Mouse (Mus musculus): ENCODE data around the gene Trappc13. TPM values are rescaled to one million over a fixed set of nuclear protein-coding genes. Genes with fewer than 3 reads are reported as not detected.
"Not testable (repeated sequence)": the region's sequence is repeated elsewhere in the genome, so short reads cannot be mapped to it uniquely, and the experiment has no call there.

Gene Trappc13
- polyA plus RNA-seq (2015; fragmentation: Nextera tagmentation; extraction: Ambion mirVana): 21.0 and 22.4 TPM in 2 replicates

GRCm38 (mm10) chr13:104177796-104178649, at the start of gene Trappc13:
TSS of gene Trappc13 (minus strand) at chr13:104178469.
- H3K9me3 ChIP-seq (replicated peaks; ENCODE audit: control insufficient read depth, low read length): no peaks in the 10 kb centered on the region
- H3K27ac ChIP-seq (ENCODE audit: low read length): peak within 1 kb of the TSS; percentile 96
- H3K27me3 ChIP-seq (ENCODE audit: control insufficient read depth, insufficient read depth, low read depth, low read length): no peaks in the 10 kb centered on the region
- H3K36me3 ChIP-seq (ENCODE audit: control insufficient read depth, insufficient read depth): no peaks in the 10 kb centered on the region; the same call in 1 of the 2 replicates
- peak within 1 kb of the TSS; percentile 98 for H3K4me3 ChIP-seq (ENCODE audit: low read depth, low read length)
- under 1% methylated on average over 32 of the region's 32 CpGs for WGBS (ENCODE audit: insufficient replicate concordance)
- H3K4me2 ChIP-seq (ENCODE audit: low read depth, low read length): peak within 1 kb of the TSS; percentile 84
- peak within 1 kb of the TSS; percentile 97 for H3K9ac ChIP-seq (ENCODE audit: low read depth, low read length)
- peak; percentile 82 for ATAC-seq (ENCODE audit: low read depth)
- peaks cover 10% of the 10 kb centered on the region for H3K4me1 ChIP-seq (ENCODE audit: control insufficient read depth, low read depth, low read length)

GRCm38 (mm10) chr13:104227478-104227877, 49.2 kb upstream of the Trappc13 start:
- Histone ChIP-seq H3K9ac (ENCODE audit: low read depth, low read length) (peak overlapping the region; percentile 70), H3K36me3 (ENCODE audit: control insufficient read depth, insufficient read depth) (peaks cover 9% of the 10 kb centered on the region; the same call in 1 of the 2 replicates), H3K4me1 (ENCODE audit: control insufficient read depth, low read depth, low read length) (peaks cover 8% of the 10 kb centered on the region), H3K4me3 (ENCODE audit: low read depth, low read length) (peak overlapping the region; percentile 63), H3K27me3 (ENCODE audit: control insufficient read depth, insufficient read depth, low read depth, low read length) (no peaks in the 10 kb centered on the region), H3K4me2 (ENCODE audit: low read depth, low read length) (peak overlapping the region; percentile 88), H3K27ac (ENCODE audit: low read length) (peak overlapping the region; percentile 89), H3K9me3 (replicated peaks; ENCODE audit: control insufficient read depth, low read length) (no peaks in the 10 kb centered on the region)
- 17% methylated on average over 3 of the region's 3 CpGs for WGBS (ENCODE audit: insufficient replicate concordance)
- ATAC-seq (ENCODE audit: low read depth): no peak

GRCm38 (mm10) chr13:104204313-104204712, 26.0 kb upstream of the Trappc13 start:
- no peak overlapping the region for H3K4me3 ChIP-seq (ENCODE audit: low read depth, low read length)
- H3K4me2 ChIP-seq (ENCODE audit: low read depth, low read length): no peak overlapping the region
- no peak for ATAC-seq (ENCODE audit: low read depth)
- H3K27ac ChIP-seq (ENCODE audit: low read length): no peak overlapping the region
- no peaks in the 10 kb centered on the region for H3K4me1 ChIP-seq (ENCODE audit: control insufficient read depth, low read depth, low read length)
- WGBS (ENCODE audit: insufficient replicate concordance): 46% methylated on average over 1 of the region's 1 CpGs
- H3K36me3 ChIP-seq (ENCODE audit: control insufficient read depth, insufficient read depth): peaks cover 19% of the 10 kb centered on the region
- no peaks in the 10 kb centered on the region for H3K27me3 ChIP-seq (ENCODE audit: control insufficient read depth, insufficient read depth, low read depth, low read length)
- no peak overlapping the region for H3K9ac ChIP-seq (ENCODE audit: low read depth, low read length)
- no peaks in the 10 kb centered on the region for H3K9me3 ChIP-seq (replicated peaks; ENCODE audit: control insufficient read depth, low read length)

GRCm38 (mm10) chr13:104195891-104196290, 17.6 kb upstream of the Trappc13 start:
- H3K27ac ChIP-seq (ENCODE audit: low read length); H3K4me1 ChIP-seq (ENCODE audit: control insufficient read depth, low read depth, low read length); H3K4me3 ChIP-seq (ENCODE audit: low read depth, low read length); H3K27me3 ChIP-seq (ENCODE audit: control insufficient read depth, insufficient read depth, low read depth, low read length); H3K36me3 ChIP-seq (ENCODE audit: control insufficient read depth, insufficient read depth); H3K4me2 ChIP-seq (ENCODE audit: low read depth, low read length); ATAC-seq (ENCODE audit: low read depth); H3K9ac ChIP-seq (ENCODE audit: low read depth, low read length); H3K9me3 ChIP-seq (replicated peaks; ENCODE audit: control insufficient read depth, low read length): not testable (repeated sequence)

- Histone ChIP-seq H3K27me3 (ENCODE audit: control insufficient read depth, insufficient read depth, low read depth, low read length) (no peaks in the 10 kb centered on the region), H3K9ac (ENCODE audit: low read depth, low read length) (no peak overlapping the region), H3K4me1 (ENCODE audit: control insufficient read depth, low read depth, low read length) (no peaks in the 10 kb centered on the region), H3K27ac (ENCODE audit: low read length) (no peak overlapping the region), H3K4me3 (ENCODE audit: low read depth, low read length) (no peak overlapping the region), H3K9me3 (replicated peaks; ENCODE audit: control insufficient read depth, low read length) (no peaks in the 10 kb centered on the region), H3K36me3 (ENCODE audit: control insufficient read depth, insufficient read depth) (peaks cover 13% of the 10 kb centered on the region), H3K4me2 (ENCODE audit: low read depth, low read length) (no peak overlapping the region)
- WGBS (ENCODE audit: insufficient replicate concordance): 81% methylated on average over 4 of the region's 4 CpGs
- no peak for ATAC-seq (ENCODE audit: low read depth)
Measured at GRCm38 (mm10) chr13:104187357-104187756, 9.1 kb upstream of the Trappc13 start.

- peak overlapping the region; percentile 96 for H3K27ac ChIP-seq (ENCODE audit: low read length)
- peak overlapping the region; percentile 98 for H3K4me3 ChIP-seq (ENCODE audit: low read depth, low read length)
- peak overlapping the region; percentile 97 for H3K9ac ChIP-seq (ENCODE audit: low read depth, low read length)
- ATAC-seq (ENCODE audit: low read depth): no peak
- no peaks in the 10 kb centered on the region for H3K27me3 ChIP-seq (ENCODE audit: control insufficient read depth, insufficient read depth, low read depth, low read length)
- peak overlapping the region; percentile 61 for H3K4me2 ChIP-seq (ENCODE audit: low read depth, low read length)
- WGBS (ENCODE audit: insufficient replicate concordance): 5% methylated on average over 13 of the region's 13 CpGs
- H3K36me3 ChIP-seq (ENCODE audit: control insufficient read depth, insufficient read depth): no peaks in the 10 kb centered on the region; the same call in 1 of the 2 replicates
- no peaks in the 10 kb centered on the region for H3K9me3 ChIP-seq (replicated peaks; ENCODE audit: control insufficient read depth, low read length)
- peaks cover 6% of the 10 kb centered on the region for H3K4me1 ChIP-seq (ENCODE audit: control insufficient read depth, low read depth, low read length)
Measured at GRCm38 (mm10) chr13:104179176-104179888, 1.1 kb upstream of the Trappc13 start.

GRCm38 (mm10) chr13:104178650-104179121, 417 bp upstream of the Trappc13 start, which contains the start of gene Trim23:
TSS of gene Trim23 (plus strand) at chr13:104178797.
- ATAC-seq (ENCODE audit: low read depth): peak; percentile 98
- H3K27ac ChIP-seq (ENCODE audit: low read length): peak within 1 kb of the TSS; percentile 96
- under 1% methylated on average over 38 of the region's 38 CpGs for WGBS (ENCODE audit: insufficient replicate concordance)
- H3K27me3 ChIP-seq (ENCODE audit: control insufficient read depth, insufficient read depth, low read depth, low read length): no peaks in the 10 kb centered on the region
- peak within 1 kb of the TSS; percentile 98 for H3K4me3 ChIP-seq (ENCODE audit: low read depth, low read length)
- H3K4me2 ChIP-seq (ENCODE audit: low read depth, low read length): peak within 1 kb of the TSS; percentile 80
- H3K9me3 ChIP-seq (replicated peaks; ENCODE audit: control insufficient read depth, low read length): no peaks in the 10 kb centered on the region
- H3K9ac ChIP-seq (ENCODE audit: low read depth, low read length): peak within 1 kb of the TSS; percentile 97
- H3K36me3 ChIP-seq (ENCODE audit: control insufficient read depth, insufficient read depth): no peaks in the 10 kb centered on the region; the same call in 1 of the 2 replicates
- H3K4me1 ChIP-seq (ENCODE audit: control insufficient read depth, low read depth, low read length): peaks cover 8% of the 10 kb centered on the region

- no peak overlapping the region for H3K27ac ChIP-seq (ENCODE audit: low read length)
- H3K27me3 ChIP-seq (ENCODE audit: control insufficient read depth, insufficient read depth, low read depth, low read length): no peaks in the 10 kb centered on the region
- H3K4me2 ChIP-seq (ENCODE audit: low read depth, low read length): peak overlapping the region; percentile 84
- H3K9me3 ChIP-seq (replicated peaks; ENCODE audit: control insufficient read depth, low read length): no peaks in the 10 kb centered on the region
- ATAC-seq (ENCODE audit: low read depth): no peak
- peak overlapping the region; percentile 62 for H3K4me3 ChIP-seq (ENCODE audit: low read depth, low read length)
- WGBS (ENCODE audit: insufficient replicate concordance): 32% methylated on average over 3 of the region's 3 CpGs
- H3K4me1 ChIP-seq (ENCODE audit: control insufficient read depth, low read depth, low read length): peaks cover 14% of the 10 kb centered on the region
- peak overlapping the region; percentile 41 for H3K9ac ChIP-seq (ENCODE audit: low read depth, low read length)
- no peaks in the 10 kb centered on the region; the same call in 1 of the 2 replicates for H3K36me3 ChIP-seq (ENCODE audit: control insufficient read depth, insufficient read depth)
Measured at GRCm38 (mm10) chr13:104176874-104177273, 1.4 kb downstream of the Trappc13 start.
